Mouse (Mus musculus): Measurements from ENCODE around the gene Aurkb. TPM values are rescaled to one million over a fixed set of nuclear protein-coding genes. Genes with fewer than 3 reads are reported as not detected.

Gene Aurkb
- polyA plus RNA-seq, 1 experiment from 2014 or later: 79.4 TPM

- under 1% methylated on average over 37 of the region's 37 CpGs for WGBS
- Histone ChIP-seq H3K27me3 (replicated peaks) (no peaks in the 10 kb centered on the region), H3K27ac (ENCODE audit: poor library complexity, severe bottlenecking) (peak within 1 kb of the TSS; percentile 95), H3K36me3 (peaks cover 26% of the 10 kb centered on the region), H3K9ac (peak within 1 kb of the TSS; percentile 79), H3K4me3 (peak within 1 kb of the TSS; percentile 64), H3K9me3 (replicated peaks) (no peaks in the 10 kb centered on the region), H3K4me1 (replicated peaks) (peaks cover 57% of the 10 kb centered on the region), H3K4me2 (peak within 1 kb of the TSS; percentile 95)
- peak; percentile 90 for ATAC-seq (ENCODE audit: insufficient number of reproducible peaks, low FRiP score)
Measured at GRCm38 (mm10) chr11:69094697-69095429, 49.4 kb downstream of the Aurkb start, which contains the start of gene Per1. Gene Per1 (plus strand): TSS chr11:69095217.

GRCm38 (mm10) chr11:69095511-69096231 is 50.2 kb downstream of the Aurkb start:
- peaks cover 21% of the 10 kb centered on the region for H3K36me3 ChIP-seq
- no peak for ATAC-seq (ENCODE audit: insufficient number of reproducible peaks, low FRiP score)
- WGBS: 3% methylated on average over 27 of the region's 27 CpGs
- H3K4me3 ChIP-seq: peak overlapping the region; percentile 64
- peak overlapping the region; percentile 95 for H3K4me2 ChIP-seq
- H3K9me3 ChIP-seq (replicated peaks): no peaks in the 10 kb centered on the region
- H3K9ac ChIP-seq: peak overlapping the region; percentile 79
- no peaks in the 10 kb centered on the region for H3K27me3 ChIP-seq (replicated peaks)
- H3K4me1 ChIP-seq (replicated peaks): peaks cover 56% of the 10 kb centered on the region
- peak overlapping the region; percentile 95 for H3K27ac ChIP-seq (ENCODE audit: poor library complexity, severe bottlenecking)

- WGBS: 14% methylated on average over 9 of the region's 9 CpGs
- no peak for ATAC-seq (ENCODE audit: insufficient number of reproducible peaks, low FRiP score)
Measured at GRCm38 (mm10) chr11:69096360-69096986, 51.0 kb downstream of the Aurkb start.

GRCm38 (mm10) chr11:69096987-69097900 is 51.8 kb downstream of the Aurkb start:
- 2% methylated on average over 27 of the region's 29 CpGs for WGBS
- Histone ChIP-seq H3K36me3 (peaks cover 23% of the 10 kb centered on the region), H3K4me1 (replicated peaks) (peaks cover 48% of the 10 kb centered on the region), H3K9me3 (replicated peaks) (no peaks in the 10 kb centered on the region), H3K4me3 (peak overlapping the region; percentile 32), H3K27me3 (replicated peaks) (no peaks in the 10 kb centered on the region), H3K4me2 (peak overlapping the region; percentile 95), H3K27ac (ENCODE audit: poor library complexity, severe bottlenecking) (peak overlapping the region; percentile 95), H3K9ac (peak overlapping the region; percentile 66)
- ATAC-seq (ENCODE audit: insufficient number of reproducible peaks, low FRiP score): peak; percentile 58

More at GRCm38 (mm10) chr11:69096360-69096986, 51.0 kb downstream of the Aurkb start:
- H3K27me3 ChIP-seq (replicated peaks): no peaks in the 10 kb centered on the region
- H3K9me3 ChIP-seq (replicated peaks): no peaks in the 10 kb centered on the region
- peak overlapping the region; percentile 79 for H3K9ac ChIP-seq
- H3K36me3 ChIP-seq: peaks cover 21% of the 10 kb centered on the region
- H3K4me1 ChIP-seq (replicated peaks): peaks cover 56% of the 10 kb centered on the region
- peak overlapping the region; percentile 95 for H3K4me2 ChIP-seq
- H3K27ac ChIP-seq (ENCODE audit: poor library complexity, severe bottlenecking): peak overlapping the region; percentile 95
- H3K4me3 ChIP-seq: peak overlapping the region; percentile 64

DNA sequence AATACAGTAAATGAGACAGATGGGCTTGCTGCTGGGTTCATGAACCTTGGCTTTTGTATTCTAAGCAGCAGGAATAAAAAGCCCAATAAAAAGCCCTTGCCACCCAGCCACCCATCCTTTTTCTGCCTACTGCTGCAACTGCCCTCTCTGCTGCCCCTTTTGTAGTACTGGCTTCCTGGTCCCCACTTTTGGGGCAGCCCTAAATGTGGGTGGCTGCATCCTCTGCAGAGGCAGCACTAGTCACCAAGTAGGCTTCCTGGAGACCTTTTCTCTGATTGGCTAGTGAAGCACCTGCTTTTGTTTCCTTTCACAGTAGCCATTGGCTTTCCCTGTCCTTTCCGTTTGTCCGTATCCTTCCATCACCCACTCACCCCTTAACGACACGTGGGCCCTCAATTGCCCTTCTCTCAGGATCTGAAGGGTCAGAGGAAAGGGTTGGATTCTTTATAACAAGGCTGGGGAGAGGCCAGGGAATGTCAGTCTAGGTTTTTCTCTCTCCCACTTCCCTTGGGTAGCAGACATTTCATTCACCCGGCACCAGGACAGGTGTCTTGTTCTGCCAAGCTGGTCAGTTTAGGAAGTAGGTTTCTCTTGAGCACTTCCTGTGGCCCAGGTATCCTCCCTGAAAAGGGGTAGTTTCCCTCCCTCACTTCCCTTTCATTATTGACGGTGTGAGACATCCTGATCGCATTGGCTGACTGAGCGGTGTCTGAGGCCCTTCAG is 52.8 kb downstream of the Aurkb start:
- H3K4me1 ChIP-seq (replicated peaks): peaks cover 47% of the 10 kb centered on the region
- 26% methylated on average over 8 of the region's 8 CpGs for WGBS
- no peak for ATAC-seq (ENCODE audit: insufficient number of reproducible peaks, low FRiP score)

GRCm38 (mm10) chr11:69098762-69099091 is 53.3 kb downstream of the Aurkb start:
- peaks cover 47% of the 10 kb centered on the region for H3K4me1 ChIP-seq (replicated peaks)
- H3K4me2 ChIP-seq: peak overlapping the region; percentile 95
- under 1% methylated on average over 19 of the region's 19 CpGs for WGBS
- peak overlapping the region; percentile 95 for H3K27ac ChIP-seq (ENCODE audit: poor library complexity, severe bottlenecking)
- peaks cover 33% of the 10 kb centered on the region for H3K36me3 ChIP-seq
- H3K4me3 ChIP-seq: peak overlapping the region; percentile 56
- H3K9ac ChIP-seq: peak overlapping the region; percentile 78
- H3K9me3 ChIP-seq (replicated peaks): no peaks in the 10 kb centered on the region
- H3K27me3 ChIP-seq (replicated peaks): no peaks in the 10 kb centered on the region
- ATAC-seq (ENCODE audit: insufficient number of reproducible peaks, low FRiP score): peak; percentile 58

More for the DNA sequence above, 52.8 kb downstream of the Aurkb start:
- Histone ChIP-seq H3K27me3 (replicated peaks) (no peaks in the 10 kb centered on the region), H3K4me2 (peak overlapping the region; percentile 95), H3K36me3 (peaks cover 27% of the 10 kb centered on the region), H3K9me3 (replicated peaks) (no peaks in the 10 kb centered on the region), H3K9ac (peak overlapping the region; percentile 66), H3K4me3 (peak overlapping the region; percentile 56), H3K27ac (ENCODE audit: poor library complexity, severe bottlenecking) (peak overlapping the region; percentile 95)

GRCm38 (mm10) chr11:69099177-69099914 is 53.9 kb downstream of the Aurkb start:
- Histone ChIP-seq H3K27ac (ENCODE audit: poor library complexity, severe bottlenecking) (peak overlapping the region; percentile 95), H3K27me3 (replicated peaks) (no peaks in the 10 kb centered on the region), H3K36me3 (peaks cover 39% of the 10 kb centered on the region), H3K4me1 (replicated peaks) (peaks cover 47% of the 10 kb centered on the region), H3K9me3 (replicated peaks) (no peaks in the 10 kb centered on the region), H3K4me2 (peak overlapping the region; percentile 95), H3K9ac (peak overlapping the region; percentile 78), H3K4me3 (peak overlapping the region; percentile 56)
- under 1% methylated on average over 22 of the region's 22 CpGs for WGBS
- ATAC-seq (ENCODE audit: insufficient number of reproducible peaks, low FRiP score): no peak

GRCm38 (mm10) chr11:69099915-69100345 is 54.5 kb downstream of the Aurkb start:
- Histone ChIP-seq H3K4me3 (peak overlapping the region; percentile 56), H3K4me1 (replicated peaks) (peaks cover 47% of the 10 kb centered on the region), H3K4me2 (peak overlapping the region; percentile 95), H3K27ac (ENCODE audit: poor library complexity, severe bottlenecking) (peak overlapping the region; percentile 95), H3K36me3 (peaks cover 45% of the 10 kb centered on the region), H3K9ac (peak overlapping the region; percentile 78), H3K27me3 (replicated peaks) (no peaks in the 10 kb centered on the region), H3K9me3 (replicated peaks) (no peaks in the 10 kb centered on the region)
- ATAC-seq (ENCODE audit: insufficient number of reproducible peaks, low FRiP score): peak; percentile 46
- under 1% methylated on average over 23 of the region's 23 CpGs for WGBS

GRCm38 (mm10) chr11:69100639-69101360 is 55.4 kb downstream of the Aurkb start:
- peaks cover 46% of the 10 kb centered on the region for H3K4me1 ChIP-seq (replicated peaks)
- H3K4me3 ChIP-seq: peak overlapping the region; percentile 56

More at GRCm38 (mm10) chr11:69100639-69101360, 55.4 kb downstream of the Aurkb start:
- Histone ChIP-seq H3K27me3 (replicated peaks) (no peaks in the 10 kb centered on the region), H3K36me3 (peaks cover 53% of the 10 kb centered on the region), H3K27ac (ENCODE audit: poor library complexity, severe bottlenecking) (peak overlapping the region; percentile 95), H3K9ac (peak overlapping the region; percentile 78), H3K9me3 (replicated peaks) (no peaks in the 10 kb centered on the region), H3K4me2 (peak overlapping the region; percentile 95)
- no peak for ATAC-seq (ENCODE audit: insufficient number of reproducible peaks, low FRiP score)
- 88% methylated on average over 20 of the region's 20 CpGs for WGBS
